Mouse (Mus musculus) testis, adult 2 months (tissue): Measurements from ENCODE around the gene Ripk1. TPM values are rescaled to one million over a fixed set of nuclear protein-coding genes. Genes with fewer than 3 reads are reported as not detected.

Source experiments
- H3K27ac ChIP-seq: fragments of 200-500 bp; 2 replicates; pipeline ENCODE4 v1.5.1; 2012; ENCODE audit warnings: low read depth, low read length; ENCODE audit not compliant: control insufficient read depth, insufficient read depth
- H3K27me3 ChIP-seq: fragments of 200-500 bp; 2 replicates; pipeline ENCODE4 v1.6.1; 2012; ENCODE audit warnings: mild to moderate bottlenecking, low read length, moderate library complexity; ENCODE audit not compliant: control insufficient read depth, insufficient read depth
- H3K36me3 ChIP-seq: fragments of 200-500 bp; 2 replicates; pipeline ENCODE4 v1.6.1; 2012; ENCODE audit warnings: mild to moderate bottlenecking, low read length; ENCODE audit not compliant: control insufficient read depth, insufficient read depth
- H3K4me1 ChIP-seq: fragments of 200-500 bp; 2 replicates; pipeline ENCODE4 v1.6.1; 2012; ENCODE audit warnings: low read length; ENCODE audit not compliant: control insufficient read depth, insufficient read depth
- H3K4me3 ChIP-seq: fragments of 200-500 bp; 2 replicates; pipeline ENCODE4 v1.5.1; 2012; ENCODE audit warnings: low read depth, mild to moderate bottlenecking, low read length, moderate library complexity, mixed read lengths; ENCODE audit not compliant: control insufficient read depth
- CTCF ChIP-seq: fragments of 200-500 bp; IDR thresholded peaks from 2 replicates; pipeline ENCODE4 v1.5.1; 2012; ENCODE audit warnings: low read depth, mild to moderate bottlenecking, inconsistent platforms, low read length, moderate library complexity; ENCODE audit not compliant: control insufficient read depth, insufficient read depth, insufficient replicate concordance
- POLR2A ChIP-seq: fragments of 200-500 bp; IDR thresholded peaks from 2 replicates; pipeline ENCODE4 v1.6.1; 2012; ENCODE audit warnings: low read depth, mild to moderate bottlenecking, inconsistent platforms, low read length, moderate library complexity; ENCODE audit not compliant: control insufficient read depth
- polyA plus RNA-seq: library from polyadenylated mRNA; depleted of rRNA; stranded (reverse); fragments of >200 nt; gene quantifications from 2 replicates; pipeline ENCODE4 v1.2.3, GENCODE M21; 2012

Gene Ripk1
- polyA plus RNA-seq, 1 experiment: 2.6 TPM

DNA sequence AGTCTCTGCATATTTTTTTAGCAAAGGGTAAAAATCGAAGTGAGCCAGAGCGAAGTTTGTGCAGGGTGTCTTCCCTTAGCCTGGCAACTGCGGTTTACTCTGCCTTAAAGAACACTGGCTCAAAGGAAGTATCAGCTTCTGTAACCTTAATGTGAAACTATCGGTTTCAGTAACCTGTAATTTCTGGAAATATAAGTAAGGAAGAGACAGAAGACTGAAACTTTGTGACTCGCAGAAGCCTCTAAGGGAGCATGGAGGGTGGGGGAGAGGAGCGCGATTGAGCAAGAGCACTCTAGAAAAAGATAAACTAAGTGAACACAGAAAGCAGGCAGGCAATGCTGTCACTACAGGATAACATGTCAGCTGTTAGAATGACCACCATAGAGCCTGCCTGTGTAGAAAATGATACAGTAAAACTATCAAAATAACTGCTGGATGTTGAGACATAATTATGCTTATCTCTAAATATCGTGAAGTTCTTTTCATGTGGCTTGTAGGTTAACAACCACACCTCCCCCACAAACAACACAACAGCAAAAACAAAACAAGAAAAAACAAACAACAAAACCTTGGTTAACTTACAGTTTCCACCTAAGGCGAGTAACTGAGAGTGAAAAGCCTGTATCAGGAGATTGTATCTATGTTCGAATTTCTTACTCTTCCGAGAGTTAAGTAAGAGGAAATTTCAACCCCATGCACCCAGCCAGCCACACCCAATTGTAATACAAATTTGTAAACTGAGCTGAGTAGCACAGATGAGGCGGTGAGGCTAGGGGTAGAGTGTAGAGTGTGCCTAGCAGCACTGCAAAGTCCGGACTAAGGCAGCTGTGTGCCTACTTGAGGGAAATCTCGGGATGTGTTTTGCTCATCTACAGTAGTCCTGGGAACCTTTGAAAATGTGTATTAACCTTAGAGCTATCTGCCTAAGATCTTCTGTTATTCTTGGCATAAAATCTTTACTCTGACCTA is 36.8 kb upstream of the Ripk1 start:
- H3K27me3 ChIP-seq: no peaks in the 10 kb centered on the region
- H3K4me1 ChIP-seq: peaks cover 4% of the 10 kb centered on the region
- H3K36me3 ChIP-seq: no peaks in the 10 kb centered on the region
- peak overlapping the region; percentile 84 for H3K27ac ChIP-seq
- TF ChIP-seq POLR2A (no peak), CTCF (no peak)
- peak overlapping the region; percentile 89 for H3K4me3 ChIP-seq

DNA sequence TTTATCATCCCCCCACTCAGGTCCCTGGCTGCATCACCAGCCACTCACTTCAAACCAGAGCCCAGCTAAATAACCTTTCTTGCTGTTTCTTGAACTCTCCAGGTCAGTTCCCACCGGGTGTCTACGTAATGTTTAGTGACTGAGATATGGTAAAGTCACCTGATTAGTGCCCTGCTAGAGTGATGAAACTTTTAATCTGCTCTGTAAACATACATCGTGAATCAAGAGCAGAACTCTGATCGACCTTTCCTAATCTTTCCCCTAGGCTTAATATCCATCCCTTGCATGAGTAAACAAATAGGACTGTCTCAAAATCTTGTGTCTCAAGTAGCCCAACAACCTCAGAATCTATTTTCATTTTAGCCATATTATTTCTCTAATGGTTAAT is 36.1 kb upstream of the Ripk1 start:
- H3K36me3 ChIP-seq: no peaks in the 10 kb centered on the region
- TF ChIP-seq POLR2A (no peak), CTCF (no peak)
- no peak overlapping the region for H3K4me3 ChIP-seq
- H3K27ac ChIP-seq: no peak overlapping the region
- H3K4me1 ChIP-seq: peaks cover 4% of the 10 kb centered on the region
- H3K27me3 ChIP-seq: no peaks in the 10 kb centered on the region

DNA sequence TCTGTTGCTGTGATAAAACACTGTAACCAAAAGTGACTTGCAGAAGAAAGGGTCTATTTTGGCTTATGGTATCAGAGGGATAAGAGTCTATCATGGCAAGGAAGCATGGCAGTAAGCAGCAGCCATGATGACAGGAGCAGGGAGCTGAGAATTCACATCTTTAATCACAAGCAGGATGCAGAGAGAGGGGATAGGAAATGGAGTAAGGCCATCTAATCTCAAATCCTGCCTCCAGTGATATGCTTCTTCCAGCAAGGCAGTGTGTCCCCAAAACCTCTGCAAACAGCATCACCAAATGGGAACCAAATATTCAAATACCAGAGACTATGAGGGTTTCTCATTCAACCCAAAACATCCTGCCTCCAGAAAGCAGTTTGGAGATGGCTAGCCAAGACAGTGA is 35.6 kb upstream of the Ripk1 start:
- peaks cover 4% of the 10 kb centered on the region for H3K4me1 ChIP-seq
- H3K27me3 ChIP-seq: no peaks in the 10 kb centered on the region
- peak overlapping the region; percentile 49 for H3K27ac ChIP-seq
- TF ChIP-seq CTCF (no peak), POLR2A (no peak)
- H3K4me3 ChIP-seq: peak overlapping the region; percentile 64; the same call in 1 of the 2 replicates
- no peaks in the 10 kb centered on the region for H3K36me3 ChIP-seq

- H3K27ac ChIP-seq: no peak overlapping the region
- H3K4me3 ChIP-seq: no peak overlapping the region
- TF ChIP-seq CTCF (no peak), POLR2A (no peak)
- no peaks in the 10 kb centered on the region; the same call in 1 of the 2 replicates for H3K36me3 ChIP-seq
- H3K4me1 ChIP-seq: no peaks in the 10 kb centered on the region
- H3K27me3 ChIP-seq: no peaks in the 10 kb centered on the region
These were observed 12.5 kb upstream of the Ripk1 start for GRCm38 (mm10) chr13:33989625-33990024.

DNA sequence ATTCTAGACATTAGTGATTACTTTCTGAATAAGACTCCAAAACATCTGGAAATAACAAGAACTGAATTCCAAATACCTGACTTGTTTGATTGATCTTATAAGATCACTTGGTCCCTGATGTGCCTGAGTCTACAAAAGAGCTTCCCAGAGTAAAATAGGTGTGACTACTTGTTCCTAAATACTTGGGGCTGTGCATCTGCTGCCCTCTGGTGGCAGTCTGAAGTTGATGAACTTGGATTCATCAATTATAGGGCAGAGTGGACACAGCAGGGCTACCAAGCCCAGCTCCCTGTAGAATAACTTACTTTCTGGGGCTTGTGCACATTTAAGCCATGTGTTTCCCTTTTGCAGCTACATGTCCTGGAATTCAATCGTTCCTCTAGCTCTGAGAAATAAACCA is 7.0 kb upstream of the Ripk1 start:
- H3K36me3 ChIP-seq: no peaks in the 10 kb centered on the region
- no peaks in the 10 kb centered on the region for H3K27me3 ChIP-seq
- H3K27ac ChIP-seq: no peak overlapping the region
- TF ChIP-seq CTCF (no peak), POLR2A (no peak)
- H3K4me1 ChIP-seq: no peaks in the 10 kb centered on the region
- no peak overlapping the region for H3K4me3 ChIP-seq

DNA sequence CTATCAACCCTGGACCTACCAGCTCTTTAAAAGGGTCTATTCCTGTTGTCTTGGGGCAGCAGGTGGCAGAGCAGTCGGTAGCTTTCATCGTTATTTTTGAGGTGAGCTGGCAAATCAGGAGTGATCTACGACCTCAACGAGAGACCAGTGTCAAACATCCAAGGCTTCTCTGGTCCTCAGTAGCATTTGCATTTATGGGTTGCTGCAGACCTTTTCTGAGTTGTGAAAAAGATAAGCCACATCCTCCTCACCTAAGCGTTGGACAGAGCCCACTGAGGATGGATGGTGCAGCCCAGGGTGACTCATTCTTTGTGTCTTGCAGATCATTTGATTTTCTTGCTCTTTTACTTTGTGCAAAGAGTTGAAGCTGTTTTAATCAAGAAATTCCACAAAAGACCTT is 895 bp downstream of the Ripk1 start:
- Histone ChIP-seq H3K27ac (peak overlapping the region; percentile 71), H3K27me3 (no peaks in the 10 kb centered on the region), H3K4me1 (peaks cover 8% of the 10 kb centered on the region), H3K36me3 (no peaks in the 10 kb centered on the region), H3K4me3 (peak overlapping the region; percentile 96)
- TF ChIP-seq CTCF (no peak), POLR2A (no peak)

- Histone ChIP-seq H3K36me3 (no peaks in the 10 kb centered on the region), H3K4me3 (no peak overlapping the region), H3K27me3 (no peaks in the 10 kb centered on the region), H3K4me1 (peaks cover 3% of the 10 kb centered on the region), H3K27ac (no peak overlapping the region)
- TF ChIP-seq POLR2A (no peak), CTCF (no peak)
These were observed 5.1 kb downstream of the Ripk1 start for GRCm38 (mm10) chr13:34007234-34007633.
